Mouse (Mus musculus) heart, adult 18-20 months (tissue): ENCODE results near the gene Hoxd3. TPM values are rescaled to one million over a fixed set of nuclear protein-coding genes. Genes with fewer than 3 reads are reported as not detected.

Experiments
- DNase-seq, 2 experiments: peaks; one replicate each; pipeline ENCODE4 v3.0.0; 2021 to 2022; ENCODE audit warnings: mixed read lengths in 1 of 2
- total RNA-seq, 2 experiments: library from RNA; stranded (reverse); gene quantifications; 2 replicates each; pipeline ENCODE4 v1.2.3; 2021

The Hoxd3 gene
- total RNA-seq, 2 experiments from 2014 or later: not detected

- no peak for DNase-seq
Measured at GRCm38 (mm10) chr2:74727640-74728302, 16.0 kb downstream of the Hoxd3 start.

GRCm38 (mm10) chr2:74728303-74728680 is 16.6 kb downstream of the Hoxd3 start:
- no peak for DNase-seq

DNA sequence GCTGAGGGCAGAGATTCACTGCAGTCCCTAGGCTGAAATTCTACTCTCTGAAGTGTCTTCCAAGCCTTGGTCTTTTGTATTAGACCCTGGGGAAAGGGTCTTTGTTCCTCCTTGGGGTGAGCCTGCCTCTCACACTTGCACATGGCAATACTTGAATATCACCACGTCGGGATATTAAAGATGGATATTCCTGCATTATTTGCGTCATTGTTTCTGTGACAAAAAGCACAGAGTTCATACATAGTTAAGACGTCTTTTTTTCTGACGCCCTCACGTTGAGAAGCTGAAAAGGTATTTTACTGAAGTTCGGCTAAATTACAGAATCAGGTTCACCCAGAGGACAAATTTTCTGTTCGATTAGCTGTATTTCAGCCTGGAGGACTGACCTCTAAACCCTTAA is 18.6 kb downstream of the Hoxd3 start:
- DNase-seq: no peak

- no peak for DNase-seq
Measured at GRCm38 (mm10) chr2:74731055-74731454, 19.3 kb downstream of the Hoxd3 start.

DNA sequence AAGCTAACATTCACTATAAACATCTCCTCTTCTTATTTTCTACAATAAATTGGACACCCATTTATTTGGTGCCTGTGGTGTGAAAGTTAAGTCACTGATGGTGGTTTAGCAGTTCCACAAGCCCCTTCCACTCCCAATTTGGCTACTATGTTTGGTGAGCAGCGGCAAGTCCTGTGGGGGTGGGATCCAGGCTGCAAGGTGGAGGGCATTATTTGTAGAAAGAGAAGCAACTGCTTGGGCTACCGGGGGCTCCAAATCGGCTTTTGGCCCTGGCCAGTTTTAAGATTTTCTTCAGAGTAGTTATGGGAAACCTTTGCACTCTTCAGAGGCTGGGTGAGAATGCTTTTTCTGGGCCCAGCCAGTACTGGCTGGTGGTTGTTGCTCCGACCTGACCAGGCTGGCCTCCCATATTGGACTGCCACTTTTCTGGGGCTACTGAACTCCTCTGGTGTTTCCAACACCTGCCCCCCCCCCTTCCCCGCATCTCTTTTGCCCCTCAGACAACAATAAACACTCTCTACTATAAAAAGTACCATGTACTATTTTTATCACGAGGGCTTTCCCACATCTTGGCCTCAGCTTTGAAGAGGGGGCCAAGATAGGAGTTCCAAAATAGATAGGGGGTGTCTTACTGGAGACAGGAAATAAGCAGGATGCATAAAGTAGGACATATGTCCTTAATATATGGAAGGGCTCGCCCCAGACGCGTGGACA is 20.2 kb downstream of the Hoxd3 start:
- DNase-seq: no peak

GRCm38 (mm10) chr2:74732513-74733316 is 21.0 kb downstream of the Hoxd3 start:
- no peak for DNase-seq

- no peak for DNase-seq
Measured at GRCm38 (mm10) chr2:74733317-74733661, 21.6 kb downstream of the Hoxd3 start.

DNA sequence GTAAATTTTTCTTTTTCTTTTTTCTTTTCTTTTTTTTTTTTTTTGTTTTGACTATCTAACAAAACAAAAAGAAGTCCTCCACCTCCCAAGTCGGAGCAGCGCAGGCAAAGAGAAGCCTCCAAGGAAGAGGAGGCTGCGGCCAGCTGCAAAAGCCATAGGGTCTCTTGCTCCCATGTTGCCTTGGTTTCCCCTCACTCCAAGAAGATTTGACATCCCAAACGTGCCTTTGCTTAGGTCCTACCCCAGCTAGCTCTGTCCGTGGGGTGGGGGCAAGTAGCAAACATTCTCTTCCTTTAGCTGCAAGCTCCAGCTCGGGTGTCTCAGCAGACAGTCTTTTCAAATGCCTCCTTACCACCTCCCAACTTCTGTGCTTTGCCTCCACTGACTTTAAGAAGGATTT is 22.0 kb downstream of the Hoxd3 start:
- DNase-seq: no peak

GRCm38 (mm10) chr2:74734451-74734850 is 22.7 kb downstream of the Hoxd3 start:
- no peak for DNase-seq

DNA sequence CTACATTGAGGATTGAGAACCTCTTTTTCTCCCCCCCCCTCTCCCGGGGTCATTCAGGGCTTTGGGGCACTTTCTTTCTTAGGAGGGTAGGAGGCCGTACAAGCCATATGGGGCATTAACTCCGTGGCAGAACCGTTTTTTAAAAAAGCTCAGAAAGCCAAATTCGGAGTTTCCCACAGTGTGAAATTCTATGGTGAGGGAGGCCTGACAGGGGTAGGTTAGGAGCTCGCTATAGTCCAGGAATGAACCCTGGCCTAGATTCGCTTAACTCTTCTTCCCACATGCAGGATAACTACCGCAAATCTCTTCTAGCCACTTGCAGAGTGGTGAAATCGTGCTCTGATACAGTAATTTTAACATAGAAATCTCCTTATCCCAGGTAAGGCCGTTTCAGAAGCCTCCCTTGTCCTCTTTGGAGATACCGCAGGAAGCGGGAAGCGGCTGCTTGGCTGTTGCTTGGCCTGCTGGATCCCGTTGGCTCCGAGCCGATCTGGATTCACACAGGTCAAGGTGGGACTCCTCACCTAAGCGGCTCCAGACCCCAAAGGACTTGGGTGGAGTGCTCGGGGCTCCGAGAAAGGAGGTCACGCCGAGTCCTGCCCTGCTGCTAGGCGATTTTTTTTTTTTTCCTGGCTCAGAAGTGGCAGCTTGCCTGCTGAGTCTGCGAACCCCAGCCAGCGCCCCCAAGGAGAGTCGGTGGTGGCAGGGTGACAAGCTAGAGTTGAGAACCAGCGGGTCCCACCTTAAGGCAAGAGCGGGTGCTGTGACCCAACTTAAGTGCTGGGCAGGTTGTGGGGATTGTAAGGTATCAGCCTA is 23.5 kb downstream of the Hoxd3 start:
- no peak for DNase-seq

DNA sequence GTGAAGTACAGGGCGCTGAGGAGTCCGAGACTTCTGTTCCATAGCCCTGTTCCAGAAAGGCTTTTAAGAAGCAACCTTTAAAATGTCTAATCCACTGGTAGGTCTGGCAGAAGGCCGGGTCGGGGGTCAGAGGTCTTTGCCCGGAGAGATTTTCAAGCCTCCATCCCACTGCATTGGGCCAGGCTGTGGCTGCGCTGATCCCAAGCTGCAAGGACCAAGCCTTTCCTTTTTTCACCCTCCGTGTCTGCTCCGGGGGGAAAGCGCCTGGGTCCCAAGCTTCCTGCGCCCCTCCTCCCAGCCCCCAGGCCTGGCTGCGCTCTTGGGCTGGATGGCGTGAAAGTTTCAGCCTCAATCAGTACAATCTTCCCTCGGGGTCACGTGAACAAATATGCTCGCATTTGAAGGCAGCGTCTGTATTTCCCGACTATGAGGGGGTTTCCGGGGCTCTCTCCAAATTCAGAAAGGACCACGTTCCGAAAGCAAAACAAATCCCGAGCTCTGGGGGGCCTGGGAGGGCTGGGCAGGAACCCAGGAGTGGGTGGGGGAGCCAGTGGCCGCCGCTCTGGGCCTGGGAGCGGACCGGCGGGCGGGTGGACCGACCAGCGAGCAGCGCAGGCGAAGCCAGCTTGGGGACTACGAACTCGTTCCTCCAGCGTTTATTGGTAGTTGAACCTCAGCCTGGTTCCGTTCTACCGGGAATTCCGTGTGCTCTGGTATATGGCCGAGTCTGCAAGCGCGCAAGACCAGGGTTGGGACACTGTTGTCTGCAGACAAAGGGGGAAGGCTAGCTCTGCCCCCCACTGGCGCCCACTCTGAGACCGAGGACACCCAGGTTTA is 24.3 kb downstream of the Hoxd3 start:
- no peak for DNase-seq

- no peak for DNase-seq
Measured at GRCm38 (mm10) chr2:74736688-74737577, 25.2 kb downstream of the Hoxd3 start.

DNA sequence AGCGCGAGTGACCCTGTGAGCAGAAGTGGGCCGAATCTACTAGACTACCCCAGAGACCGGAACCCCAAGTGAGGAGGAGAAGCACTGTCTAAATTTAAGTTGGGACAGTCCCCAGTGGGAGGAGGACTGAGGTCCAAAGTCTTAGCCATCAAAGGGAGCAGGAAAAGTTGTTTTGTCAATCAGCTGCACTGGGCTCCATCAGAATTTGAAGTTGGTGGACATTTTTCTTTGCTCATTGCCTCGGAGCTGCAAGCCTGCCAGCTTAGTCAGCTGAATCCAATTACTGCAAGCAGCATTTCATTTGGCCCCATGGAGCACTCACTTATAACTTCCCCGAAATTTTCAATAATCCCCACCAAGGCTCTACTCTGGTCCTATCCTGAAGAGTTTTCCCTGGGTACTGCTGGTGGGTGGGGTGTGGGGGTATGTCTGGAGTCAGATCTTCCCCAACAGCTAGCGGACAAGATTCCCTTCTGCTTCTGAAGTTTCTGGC is 25.9 kb downstream of the Hoxd3 start:
- no peak for DNase-seq

DNA sequence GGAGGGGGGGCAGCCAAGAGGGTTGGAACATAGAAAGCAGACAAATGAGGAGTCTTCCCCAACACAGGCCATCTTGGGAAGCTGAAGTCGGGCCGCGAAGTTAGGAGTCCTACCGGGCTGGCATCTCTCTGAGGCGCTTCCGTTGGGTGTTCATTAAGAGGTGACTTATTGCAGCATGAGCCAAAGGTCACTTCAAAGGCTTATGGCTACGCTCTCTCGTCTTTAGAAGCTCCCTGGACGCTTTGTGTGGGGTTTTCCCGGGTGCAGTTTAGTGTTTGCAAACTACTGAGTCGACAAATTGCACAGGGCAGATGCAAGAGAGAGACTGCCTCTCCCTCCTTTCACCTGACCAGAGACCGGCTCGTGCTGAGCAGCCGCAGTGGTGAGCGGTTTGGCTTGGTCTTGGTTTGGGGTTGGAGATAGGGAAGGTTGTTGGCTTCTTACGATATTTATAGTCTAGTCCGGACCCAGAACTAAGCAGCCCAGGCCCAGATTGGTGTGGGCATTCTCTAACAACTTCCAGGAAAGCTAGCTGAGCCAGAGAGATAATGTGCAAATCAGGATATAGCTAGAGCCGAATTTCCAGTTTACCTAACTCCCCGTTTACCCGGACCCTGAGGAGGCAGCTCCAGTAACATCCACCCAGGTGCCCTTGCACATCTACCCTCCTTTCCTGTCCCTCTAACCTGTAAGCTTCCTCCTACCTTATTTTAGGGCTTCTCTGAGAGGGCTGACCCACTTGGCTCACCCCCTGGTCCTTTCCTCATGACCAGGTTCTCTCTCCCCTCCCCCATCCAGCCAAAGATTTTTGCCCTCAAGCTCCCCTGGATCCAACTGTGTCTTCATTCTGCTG is 27.1 kb downstream of the Hoxd3 start:
- DNase-seq: no peak

- no peak for DNase-seq
Measured at GRCm38 (mm10) chr2:74739476-74739800, 27.7 kb downstream of the Hoxd3 start.

DNA sequence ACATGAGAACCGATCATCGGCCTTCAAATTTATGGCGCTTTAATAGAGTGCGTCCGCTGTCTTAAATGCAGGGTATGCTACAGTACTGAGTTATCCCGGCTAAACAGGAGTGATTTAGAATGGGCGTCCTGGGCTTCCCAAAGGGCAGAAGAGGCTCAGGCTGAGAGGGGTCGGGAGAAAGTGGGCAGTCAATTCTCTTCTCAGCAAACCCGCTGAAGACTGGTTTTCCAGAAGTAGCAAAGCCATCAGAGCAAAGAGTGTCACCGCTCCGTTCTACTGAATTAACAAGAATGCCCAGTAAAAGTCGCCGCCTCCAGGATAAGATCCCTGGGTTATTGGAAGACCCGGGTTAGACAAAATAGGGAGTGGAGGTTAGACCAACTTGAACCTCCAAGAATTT is 28.1 kb downstream of the Hoxd3 start:
- no peak for DNase-seq

DNA sequence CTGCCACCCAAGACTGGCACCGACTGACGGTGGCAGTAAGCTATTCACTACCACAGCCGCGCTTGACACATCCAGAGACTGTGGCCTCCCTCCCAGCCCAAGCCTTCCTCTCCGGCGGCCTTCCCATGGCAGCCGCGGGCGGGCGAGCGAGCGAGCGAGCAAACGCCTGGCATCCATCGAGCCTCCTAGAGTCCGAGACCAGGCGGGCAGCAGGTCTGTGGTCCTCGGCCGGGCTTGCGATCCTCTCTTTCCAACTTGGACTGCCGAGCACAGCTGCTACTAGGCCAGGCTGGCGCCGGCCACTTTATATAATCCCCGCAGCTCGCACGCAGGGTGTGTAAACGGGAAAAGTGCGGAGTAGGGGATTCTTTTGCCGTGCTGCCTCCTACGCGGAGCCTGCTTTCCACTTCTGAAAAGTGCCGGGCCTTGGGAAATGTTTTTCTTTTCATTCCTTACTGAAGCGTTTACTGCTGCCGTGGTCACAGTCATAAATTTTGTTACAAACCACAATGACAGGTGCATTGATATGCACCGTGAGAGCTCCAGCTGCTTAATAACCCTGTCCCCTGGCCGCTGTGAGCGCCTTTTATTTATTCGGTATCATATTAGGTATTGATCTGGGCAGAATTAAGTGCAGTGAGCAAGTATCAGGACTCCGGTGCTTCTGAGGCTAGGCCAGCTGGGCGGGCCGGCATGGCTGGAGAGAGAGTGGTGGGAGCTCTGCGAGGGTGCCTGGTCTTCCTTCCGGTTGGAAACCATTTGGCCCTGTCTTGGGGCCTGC is 28.8 kb downstream of the Hoxd3 start:
- no peak for DNase-seq

- no peak for DNase-seq
Measured at GRCm38 (mm10) chr2:74741252-74741978, 29.7 kb downstream of the Hoxd3 start.
